Mouse (Mus musculus): ENCODE results near the gene Slc7a6. TPM values are rescaled to one million over a fixed set of nuclear protein-coding genes. Genes with fewer than 3 reads are reported as not detected.

Slc7a6 gene
- polyA plus RNA-seq, 2 experiments: 3.8 to 8.2 TPM

DNA sequence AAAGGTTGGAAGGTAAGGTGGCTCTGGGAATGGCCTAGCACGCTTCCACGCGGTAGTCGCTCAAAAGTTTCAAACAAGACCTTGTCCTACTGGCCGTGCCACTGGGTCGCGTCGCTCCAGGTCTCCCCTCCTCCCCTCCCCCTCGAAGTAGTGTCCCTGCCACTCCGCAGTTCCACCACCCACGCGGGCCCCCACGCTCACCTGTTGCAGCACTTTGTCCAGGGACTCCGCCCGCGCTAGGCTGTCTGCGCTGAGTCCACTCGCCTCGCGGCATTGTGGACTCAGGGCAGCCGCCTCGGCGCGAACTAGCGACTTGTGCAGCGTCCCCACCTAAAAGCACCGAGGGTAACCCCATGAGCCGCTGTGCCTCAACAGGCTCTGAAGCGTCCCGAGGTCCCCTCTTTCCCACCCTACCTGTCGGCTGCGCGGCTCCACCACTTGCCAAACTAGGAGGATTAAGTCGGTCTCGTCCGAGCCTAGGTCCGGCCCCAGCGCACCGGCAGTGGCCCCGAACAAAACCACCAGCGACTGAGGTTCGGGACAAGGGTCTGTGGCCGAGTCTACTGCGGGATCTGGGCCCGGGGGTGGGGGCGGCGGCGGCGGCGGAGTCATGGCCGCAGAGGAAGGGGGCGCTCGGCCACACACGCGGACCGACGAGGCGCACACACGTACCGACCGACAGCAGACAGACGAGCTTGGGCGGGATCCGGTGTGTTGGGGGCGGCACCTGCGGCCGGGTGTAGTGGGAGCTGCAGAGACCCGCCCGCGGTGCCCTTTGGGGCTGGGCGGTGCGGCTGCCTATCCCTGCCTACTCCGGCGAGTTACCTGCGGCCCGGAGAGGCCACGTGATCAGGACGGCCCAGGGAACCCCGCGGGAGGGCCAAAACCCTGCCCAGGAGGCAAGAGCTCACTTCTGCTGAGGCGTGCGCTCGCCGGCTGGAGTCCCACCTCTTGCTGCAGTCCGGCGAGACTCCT is 32.2 kb upstream of the Slc7a6 start, which contains the start of gene Esrp2:
TSS of gene Esrp2 (minus strand) at position 819 of the 975 bp plus-strand sequence.
- peaks cover 55% of the 10 kb centered on the region for H3K27me3 ChIP-seq (ENCODE audit: control insufficient read depth, insufficient read depth, low read length)
- WGBS (ENCODE audit: insufficient replicate concordance): under 1% methylated on average over 83 of the region's 86 CpGs
- H3K4me2 ChIP-seq (ENCODE audit: low read depth): peak within 1 kb of the TSS; percentile 57
- no peaks in the 10 kb centered on the region for H3K36me3 ChIP-seq (replicated peaks; ENCODE audit: control insufficient read depth, insufficient read depth, low read depth)
- H3K4me3 ChIP-seq (ENCODE audit: insufficient read depth in 1 of 2, low read depth in 2 of 2, low read length in 2 of 2): peak within 1 kb of the TSS; percentile 46 to 62
- H3K27ac ChIP-seq: no peak within 1 kb of the TSS
- H3K9me3 ChIP-seq (ENCODE audit: control insufficient read depth, low read length): no peaks in the 10 kb centered on the region
- DNase-seq (ENCODE audit: low read depth in 3 of 3, low spot score in 3 of 3) (peak in 1 of 3 experiments; percentile 26), ATAC-seq (ENCODE audit: insufficient read depth) (peak; percentile 66)
- H3K4me1 ChIP-seq (replicated peaks; ENCODE audit: control insufficient read depth in 2 of 2, insufficient read depth in 2 of 2, low read length in 1 of 2): peaks cover 0 to 2% of the 10 kb centered on the region in 2 experiments; a peak in 1 of 4 replicates
- no peak for TF ChIP-seq CTCF (IDR thresholded peaks at IDR 0.05; ENCODE audit: low read depth)
- TF ChIP-seq EP300 (IDR thresholded peaks at IDR 0.05; ENCODE audit: low read depth): no peak
- H3K9ac ChIP-seq (replicated peaks): 0 out of 2 replicates have a peak within 1 kb of the TSS, but pooled peaks have one; percentile 23

DNA sequence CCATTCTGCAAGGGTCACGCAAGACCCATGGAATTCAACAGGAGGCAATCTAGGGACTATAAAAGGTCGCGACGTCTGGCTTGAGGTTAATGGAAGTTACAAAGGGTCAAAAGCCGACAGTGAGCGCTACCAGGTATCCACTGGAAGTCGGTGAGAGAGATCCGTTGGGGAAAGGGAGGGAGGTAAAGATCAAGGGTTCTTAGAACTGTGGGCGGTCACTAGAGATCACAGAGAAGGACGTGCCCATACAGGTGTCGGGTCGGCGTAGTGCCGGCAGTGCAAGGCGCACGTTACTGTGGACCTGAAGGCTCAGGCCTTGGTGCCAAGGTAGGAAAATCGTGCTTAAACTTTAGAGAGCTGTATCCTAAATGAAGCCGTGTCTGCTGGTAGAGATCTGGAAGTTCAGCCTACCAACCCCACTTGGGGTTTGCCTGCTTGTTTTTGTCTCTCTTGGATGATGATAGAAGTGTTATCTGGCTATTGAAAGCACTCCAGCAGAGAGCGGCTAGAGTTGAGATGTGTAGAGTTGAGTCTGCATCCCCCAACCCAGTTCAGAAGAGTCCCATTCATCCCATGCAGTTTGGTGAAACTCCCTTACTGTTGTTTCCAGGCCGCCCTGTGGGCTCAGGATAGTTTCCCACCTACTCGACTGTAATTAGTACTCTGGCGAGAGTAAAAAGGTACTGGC is 31.3 kb upstream of the Slc7a6 start:
- DNase-seq (ENCODE audit: low read depth in 3 of 3, low spot score in 3 of 3) (no peak), ATAC-seq (ENCODE audit: insufficient read depth) (no peak)
- H3K4me2 ChIP-seq (ENCODE audit: low read depth): peak overlapping the region; percentile 57
- no peak overlapping the region for H3K27ac ChIP-seq
- peaks cover 55% of the 10 kb centered on the region for H3K27me3 ChIP-seq (ENCODE audit: control insufficient read depth, insufficient read depth, low read length)
- H3K4me3 ChIP-seq (ENCODE audit: insufficient read depth in 1 of 2, low read depth in 2 of 2, low read length in 2 of 2): peak overlapping the region; percentile 46 to 62
- H3K9ac ChIP-seq (replicated peaks): no peak overlapping the region
- no peak for TF ChIP-seq CTCF (IDR thresholded peaks at IDR 0.05; ENCODE audit: low read depth)
- no peak for TF ChIP-seq EP300 (IDR thresholded peaks at IDR 0.05; ENCODE audit: low read depth)
- 6% methylated on average over 22 of the region's 22 CpGs for WGBS (ENCODE audit: insufficient replicate concordance)
- H3K9me3 ChIP-seq (ENCODE audit: control insufficient read depth, low read length): no peaks in the 10 kb centered on the region
- no peaks in the 10 kb centered on the region for H3K36me3 ChIP-seq (replicated peaks; ENCODE audit: control insufficient read depth, insufficient read depth, low read depth)
- H3K4me1 ChIP-seq (replicated peaks; ENCODE audit: control insufficient read depth in 2 of 2, insufficient read depth in 2 of 2, low read length in 1 of 2): peaks cover 0 to 2% of the 10 kb centered on the region in 2 experiments; a peak in 1 of 4 replicates

DNA sequence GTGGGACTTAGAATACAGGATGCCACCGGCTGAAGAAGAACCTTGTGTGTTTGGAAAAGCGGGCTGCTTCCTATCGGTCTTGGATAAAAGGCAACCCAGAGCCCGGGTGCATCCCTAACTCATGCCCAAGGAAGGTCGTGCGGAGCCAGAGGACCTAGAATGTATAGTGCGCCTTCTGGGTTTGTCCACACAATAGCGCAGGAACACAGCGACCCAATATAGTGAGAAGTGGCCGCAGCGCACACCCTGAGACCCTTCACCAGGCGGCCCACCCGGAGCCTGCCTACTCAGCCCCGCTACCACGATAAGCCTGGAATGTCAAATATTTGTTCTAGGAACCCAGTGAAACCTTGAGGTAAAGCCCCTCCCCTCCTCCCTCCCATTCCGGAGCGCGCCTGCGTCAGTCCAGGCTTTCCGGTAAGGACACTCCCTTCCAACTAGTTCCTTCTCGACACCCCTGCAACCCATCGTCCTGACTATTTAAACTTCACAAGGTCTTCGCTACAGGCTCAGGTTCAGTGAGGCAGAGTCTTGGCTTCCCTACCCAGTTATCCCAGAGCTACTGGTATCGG is 30.7 kb upstream of the Slc7a6 start:
- Histone ChIP-seq H3K27me3 (ENCODE audit: control insufficient read depth, insufficient read depth, low read length) (peaks cover 55% of the 10 kb centered on the region), H3K27ac (no peak overlapping the region), H3K4me3 (ENCODE audit: insufficient read depth in 1 of 2, low read depth in 2 of 2, low read length in 2 of 2) (peak overlapping the region; percentile 46 to 62), H3K36me3 (replicated peaks; ENCODE audit: control insufficient read depth, insufficient read depth, low read depth) (no peaks in the 10 kb centered on the region), H3K9ac (replicated peaks) (no peak overlapping the region), H3K9me3 (ENCODE audit: control insufficient read depth, low read length) (no peaks in the 10 kb centered on the region), H3K4me2 (ENCODE audit: low read depth) (peak overlapping the region; percentile 57), H3K4me1 (replicated peaks; ENCODE audit: control insufficient read depth in 2 of 2, insufficient read depth in 2 of 2, low read length in 1 of 2) (peaks cover 0 to 2% of the 10 kb centered on the region in 2 experiments; a peak in 1 of 4 replicates)
- 2% methylated on average over 24 of the region's 24 CpGs for WGBS (ENCODE audit: insufficient replicate concordance)
- ATAC-seq (ENCODE audit: insufficient read depth): peak; percentile 7; the same call in 1 of the 2 replicates
- DNase-seq (ENCODE audit: low read depth in 3 of 3, low spot score in 3 of 3): peak in 1 of 3 experiments; percentile 39
- TF ChIP-seq EP300 (IDR thresholded peaks at IDR 0.05; ENCODE audit: low read depth) (no peak), CTCF (IDR thresholded peaks at IDR 0.05; ENCODE audit: low read depth) (no peak)

DNA sequence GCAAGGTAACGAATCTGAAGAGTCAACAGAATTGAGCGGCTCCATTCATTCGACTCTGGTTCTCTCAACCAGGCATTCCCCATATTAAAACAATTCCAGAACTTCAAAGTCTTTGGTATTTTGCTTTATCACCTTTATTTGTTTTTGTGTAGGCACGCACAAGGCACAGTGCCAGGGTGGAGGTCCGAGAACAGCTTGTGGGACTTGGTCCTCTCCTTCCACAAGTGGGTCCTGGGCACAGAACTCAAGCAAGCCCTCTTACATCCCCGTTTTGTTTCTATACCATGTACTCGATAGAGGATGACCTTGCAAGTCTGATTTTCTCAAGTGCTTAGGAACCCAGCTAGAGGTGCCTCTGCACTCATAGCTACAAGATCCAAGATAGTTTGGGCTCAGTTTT is 30.0 kb upstream of the Slc7a6 start:
- Histone ChIP-seq H3K9me3 (ENCODE audit: control insufficient read depth, low read length) (no peaks in the 10 kb centered on the region), H3K27ac (no peak overlapping the region), H3K4me2 (ENCODE audit: low read depth) (peak overlapping the region; percentile 57), H3K9ac (replicated peaks) (no peak overlapping the region), H3K36me3 (replicated peaks; ENCODE audit: control insufficient read depth, insufficient read depth, low read depth) (no peaks in the 10 kb centered on the region), H3K27me3 (ENCODE audit: control insufficient read depth, insufficient read depth, low read length) (peaks cover 55% of the 10 kb centered on the region), H3K4me1 (replicated peaks; ENCODE audit: control insufficient read depth in 2 of 2, insufficient read depth in 2 of 2, low read length in 1 of 2) (peaks cover 0 to 2% of the 10 kb centered on the region in 2 experiments; a peak in 1 of 4 replicates), H3K4me3 (ENCODE audit: insufficient read depth in 1 of 2, low read depth in 2 of 2, low read length in 2 of 2) (peak overlapping the region; percentile 46 to 62)
- WGBS (ENCODE audit: insufficient replicate concordance): 18% methylated on average over 7 of the region's 7 CpGs
- DNase-seq (ENCODE audit: low read depth in 3 of 3, low spot score in 3 of 3): no peak
- ATAC-seq (ENCODE audit: insufficient read depth): no peak
- no peak for TF ChIP-seq CTCF (IDR thresholded peaks at IDR 0.05; ENCODE audit: low read depth)
- no peak for TF ChIP-seq EP300 (IDR thresholded peaks at IDR 0.05; ENCODE audit: low read depth)

Measured in liver, embryonic 14.5 days (tissue).